Mouse (Mus musculus) urinary bladder, adult 2 months (tissue): ENCODE measurements around the gene 4930539E08Rik. TPM values are rescaled to one million over a fixed set of nuclear protein-coding genes. Genes with fewer than 3 reads are reported as not detected.

Experiments used
- DNase-seq: peaks from one replicate; pipeline ENCODE4 v3.0.0; 2022; ENCODE audit warnings: low spot score
- polyA plus RNA-seq: library from polyadenylated mRNA; depleted of rRNA; stranded (reverse); fragments of >200 nt; gene quantifications from 2 replicates; pipeline ENCODE4 v1.2.3, GENCODE M21; 2012

Gene 4930539E08Rik
- polyA plus RNA-seq, 1 experiment, result 0.14 TPM

DNA sequence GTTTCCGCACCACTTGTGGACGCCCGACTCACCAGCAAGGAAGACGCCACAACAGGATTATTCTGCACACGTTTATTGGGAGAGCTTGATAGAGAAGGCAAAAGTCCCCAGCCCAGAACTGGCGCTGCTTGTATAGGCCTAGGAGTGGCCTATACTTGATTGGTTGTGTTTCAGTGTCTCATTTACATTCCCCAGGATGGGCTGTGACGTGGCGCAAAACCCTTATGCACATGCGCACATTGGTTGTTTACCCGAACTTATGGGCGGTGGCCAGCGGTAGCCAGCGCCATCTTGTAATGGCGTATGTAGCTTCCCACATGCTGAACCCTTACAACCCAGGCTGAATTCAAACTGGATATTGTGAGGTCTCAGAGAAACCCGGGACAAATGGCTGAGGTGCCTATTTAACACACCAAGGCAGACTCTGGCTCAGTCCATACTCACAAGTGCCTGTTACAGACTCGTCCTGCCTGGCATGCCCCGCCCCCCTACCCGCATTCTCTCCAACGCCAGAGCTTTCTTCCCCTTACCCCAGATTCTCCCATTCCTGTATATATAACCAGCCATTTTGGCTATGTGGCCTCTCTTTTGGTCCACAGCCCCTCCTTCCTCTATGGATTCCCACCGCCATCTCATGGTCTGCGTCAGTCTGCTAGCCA, 19.8 kb downstream of the 4930539E08Rik start:
- no peak for DNase-seq

DNA sequence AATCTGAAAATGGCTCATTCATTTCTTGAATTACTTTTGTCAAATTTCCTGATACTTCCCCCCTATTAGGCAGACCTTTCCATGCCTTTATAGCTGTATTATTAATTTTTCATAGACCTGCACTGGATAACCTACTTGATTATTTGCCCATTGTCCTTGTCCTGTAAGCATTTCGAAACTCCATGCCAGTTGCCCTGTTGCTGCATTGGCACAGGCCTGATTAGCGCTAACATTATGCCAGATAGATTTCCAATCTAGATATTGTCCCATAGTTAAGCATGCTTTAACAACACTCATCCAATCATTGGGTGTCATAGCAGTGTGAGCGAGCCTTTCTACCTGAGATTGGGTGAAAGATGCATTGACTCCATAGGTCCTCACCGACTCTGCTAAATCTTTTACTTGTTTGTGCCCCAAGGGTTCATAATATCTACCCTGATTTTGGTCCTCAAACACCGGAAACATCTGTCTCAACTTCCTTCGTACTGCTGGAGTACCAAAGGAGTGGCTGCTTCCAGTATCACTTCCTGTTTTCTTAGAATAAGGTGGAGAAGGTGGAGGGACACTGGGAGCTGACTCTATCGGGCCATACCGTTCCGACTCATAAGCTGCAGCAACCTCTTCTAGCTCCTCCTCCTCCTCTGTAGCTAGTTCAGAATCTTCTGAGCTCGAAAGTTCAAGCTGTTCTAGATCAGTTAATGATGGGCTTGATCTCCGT, 20.9 kb downstream of the 4930539E08Rik start:
- no peak for DNase-seq

DNA sequence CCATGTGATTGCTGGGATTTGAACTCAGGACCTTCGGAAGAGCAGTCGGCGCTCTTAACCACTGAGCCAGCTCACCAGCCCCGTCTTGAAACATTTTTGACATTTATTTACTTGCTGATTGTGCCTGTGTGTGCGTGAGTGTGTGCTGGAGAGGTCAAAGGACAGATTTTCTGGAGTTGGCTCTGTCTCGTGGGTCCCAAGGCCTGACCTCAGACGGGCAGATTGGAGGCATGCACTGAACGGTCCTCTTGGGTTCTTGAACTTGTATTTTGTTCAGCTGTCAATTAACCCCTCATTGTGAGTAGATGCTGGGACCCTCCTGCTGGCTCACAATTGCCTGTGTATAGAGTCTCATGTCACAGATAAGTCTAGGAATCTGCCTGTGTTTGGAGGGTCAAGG, 28.9 kb downstream of the 4930539E08Rik start:
- DNase-seq, result no peak

DNA sequence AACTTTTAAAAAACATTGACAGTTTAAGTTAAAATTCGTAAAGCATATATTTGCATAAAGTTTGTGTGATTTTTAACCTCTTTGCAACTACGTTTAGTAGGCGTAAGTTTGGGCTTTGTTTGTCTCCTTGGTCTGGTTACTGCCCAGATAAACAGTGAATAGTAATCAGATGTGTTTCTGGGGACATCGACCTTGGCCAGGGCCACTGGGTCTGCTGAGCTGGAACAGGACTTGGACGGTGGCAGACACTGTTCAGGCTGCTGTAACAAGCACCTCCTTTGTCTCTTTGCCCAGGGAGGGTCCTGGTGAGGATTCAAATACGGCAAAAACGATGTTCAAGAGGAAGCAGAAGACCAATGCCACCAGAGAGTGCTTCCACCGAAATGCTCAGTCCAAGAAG, 29.9 kb downstream of the 4930539E08Rik start:
- DNase-seq, result no peak

DNA sequence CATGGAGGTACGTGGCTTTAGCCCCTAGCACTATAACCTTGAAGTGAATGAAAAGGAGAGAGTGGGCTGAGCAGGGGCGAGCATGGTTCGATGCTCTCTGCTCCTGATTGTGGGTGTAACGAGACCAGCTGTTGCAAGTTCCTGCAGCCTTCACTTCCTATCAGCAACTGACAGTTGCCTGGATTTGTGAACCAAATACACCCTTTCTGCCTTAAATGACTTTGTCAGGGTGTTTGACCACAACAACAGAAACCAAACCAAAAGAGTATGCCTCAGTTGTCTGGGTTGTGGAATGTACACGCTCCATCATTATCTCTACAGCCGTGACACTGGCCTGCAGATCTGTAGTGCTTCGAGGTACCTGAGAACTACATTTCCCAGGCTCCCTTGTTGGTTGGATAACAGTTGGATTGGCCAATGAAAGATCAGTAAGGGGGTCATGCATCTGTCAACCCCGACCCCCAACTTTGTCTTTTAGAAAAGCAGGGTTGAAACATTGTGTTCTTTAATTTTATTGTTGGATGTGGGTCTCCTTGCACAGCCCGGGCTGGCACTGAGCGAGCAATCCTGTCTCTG, 31.1 kb downstream of the 4930539E08Rik start:
- no peak for DNase-seq

- DNase-seq, result no peak
These were observed 32.3 kb downstream of the 4930539E08Rik start for GRCm38 (mm10) chr17:28882810-28883209.

DNA sequence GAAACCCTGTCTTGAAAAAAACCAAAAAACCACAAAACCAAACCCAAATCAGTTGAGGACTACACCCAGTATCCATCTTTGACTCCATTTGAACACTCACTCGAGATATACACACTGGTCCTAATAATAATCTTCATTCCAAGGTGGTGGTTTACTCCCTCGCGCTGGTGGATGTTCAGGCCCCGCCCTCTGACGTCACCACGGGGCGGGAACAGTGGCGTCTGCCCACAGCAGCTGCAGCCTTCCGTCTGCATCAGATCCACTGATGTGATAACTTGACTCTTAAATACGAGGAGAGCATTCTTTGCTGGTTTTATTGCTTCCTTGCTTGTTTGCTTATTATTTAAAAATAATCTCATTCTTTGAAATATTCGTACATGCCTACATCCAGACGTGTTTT, 32.8 kb downstream of the 4930539E08Rik start:
- no peak for DNase-seq

DNA sequence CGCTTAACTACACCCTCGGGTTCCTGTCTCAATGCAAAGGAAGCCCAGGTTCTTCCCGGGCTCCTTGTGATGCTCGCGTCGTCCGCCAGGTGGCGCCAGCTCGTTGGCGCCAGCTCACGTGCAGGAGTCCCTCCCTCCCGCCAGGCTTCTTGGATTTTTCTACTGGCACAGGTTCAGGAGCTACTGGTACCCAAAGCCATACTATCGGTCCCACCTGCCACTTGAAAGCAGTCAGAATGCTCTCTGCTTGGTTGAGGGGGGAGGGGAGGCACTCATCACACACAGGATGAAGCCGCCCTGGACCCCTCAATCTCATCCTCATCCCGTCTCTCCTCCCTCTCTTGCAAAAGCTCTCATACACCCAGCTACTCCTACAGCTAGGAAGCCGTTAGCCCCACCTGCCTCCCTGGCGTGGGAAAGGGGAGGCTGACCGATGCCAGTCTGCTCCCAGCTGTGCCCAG, 35.2 kb downstream of the 4930539E08Rik start:
- DNase-seq, result peak; percentile 55

DNA sequence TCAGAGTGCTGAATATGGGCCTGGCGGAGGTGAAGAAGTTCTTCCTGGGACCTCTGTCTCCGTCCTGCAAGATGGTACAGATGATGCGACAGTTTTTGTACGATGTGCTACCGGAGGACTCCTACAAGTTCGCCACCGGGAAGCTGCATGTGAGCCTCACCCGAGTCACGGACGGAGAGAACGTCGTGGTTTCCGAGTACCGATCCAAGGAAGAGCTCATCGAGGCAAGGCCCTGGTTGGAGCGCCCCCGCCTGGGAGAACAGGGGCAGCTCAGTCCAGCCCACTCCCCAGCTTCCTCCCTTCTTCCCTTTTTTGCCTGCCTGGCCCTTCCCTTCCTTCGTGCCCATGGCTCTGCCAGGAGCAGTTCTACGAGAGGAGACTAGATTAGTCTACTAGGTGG, 38.3 kb downstream of the 4930539E08Rik start:
- DNase-seq, result no peak

DNA sequence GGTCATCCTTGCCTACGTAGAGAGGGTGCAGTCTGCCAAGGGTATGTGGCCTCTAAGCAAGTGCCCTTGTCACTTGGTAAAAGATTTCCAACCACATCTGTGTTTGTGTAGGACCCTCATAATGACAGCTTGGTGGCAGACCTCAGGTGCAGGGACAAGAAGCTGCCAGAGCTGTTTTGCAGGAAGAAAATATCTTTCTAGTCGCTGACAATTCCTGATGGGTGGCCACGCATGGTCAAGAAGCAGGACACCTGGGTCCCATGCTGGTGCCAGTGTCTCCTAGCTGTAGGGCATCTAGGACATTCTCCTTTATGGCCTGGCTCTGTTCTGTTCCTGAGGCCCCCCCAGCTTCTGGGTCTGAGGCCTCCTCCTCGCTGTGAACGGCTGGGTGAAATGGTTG, 38.8 kb downstream of the 4930539E08Rik start:
- DNase-seq, result no peak

- DNase-seq, result no peak
These were observed 39.8 kb downstream of the 4930539E08Rik start for GRCm38 (mm10) chr17:28875316-28875715.

DNA sequence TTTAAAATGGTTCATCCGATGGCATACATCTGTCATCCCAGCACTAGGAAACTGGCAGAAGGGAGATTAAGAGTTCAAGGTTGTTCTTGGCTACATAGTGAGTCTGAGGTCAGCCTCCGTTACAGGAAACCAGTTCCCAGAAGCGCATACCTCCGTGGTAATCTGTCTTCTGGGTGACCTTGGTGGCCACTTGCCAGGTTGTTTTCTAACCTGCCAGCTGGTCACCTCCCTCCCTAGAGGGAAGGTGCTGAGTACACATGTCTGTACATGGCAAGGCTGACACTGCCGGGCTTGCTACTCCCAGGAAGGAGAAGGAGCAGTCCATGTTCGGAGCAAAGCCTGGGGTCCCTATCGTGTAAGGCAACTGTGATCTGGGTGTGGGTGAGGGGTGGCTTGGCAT, 40.3 kb downstream of the 4930539E08Rik start:
- no peak for DNase-seq

DNA sequence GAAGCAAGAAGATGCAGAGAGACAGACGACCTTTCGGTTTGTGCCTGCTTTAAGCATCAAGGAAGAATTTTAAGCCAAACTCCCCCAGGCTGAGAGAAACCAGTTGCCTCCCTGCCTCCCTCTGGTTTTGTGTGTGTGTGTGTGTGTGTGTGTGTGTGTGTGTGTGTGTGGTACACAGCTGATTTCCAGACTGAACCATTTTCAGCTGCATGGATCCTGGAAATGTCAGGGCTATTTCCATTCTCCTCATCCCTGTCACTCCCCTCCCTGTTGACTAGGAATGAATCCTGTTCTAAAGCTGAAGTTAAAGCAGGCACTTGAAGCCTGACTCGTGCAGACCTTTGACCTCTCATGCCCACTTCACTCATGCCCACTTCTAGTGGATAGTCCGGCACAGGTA, 40.9 kb downstream of the 4930539E08Rik start:
- DNase-seq, result no peak

- no peak for DNase-seq
These were observed 42.8 kb downstream of the 4930539E08Rik start for GRCm38 (mm10) chr17:28872322-28872721.

- DNase-seq, result no peak
These were observed 43.3 kb downstream of the 4930539E08Rik start for GRCm38 (mm10) chr17:28871831-28872230.

DNA sequence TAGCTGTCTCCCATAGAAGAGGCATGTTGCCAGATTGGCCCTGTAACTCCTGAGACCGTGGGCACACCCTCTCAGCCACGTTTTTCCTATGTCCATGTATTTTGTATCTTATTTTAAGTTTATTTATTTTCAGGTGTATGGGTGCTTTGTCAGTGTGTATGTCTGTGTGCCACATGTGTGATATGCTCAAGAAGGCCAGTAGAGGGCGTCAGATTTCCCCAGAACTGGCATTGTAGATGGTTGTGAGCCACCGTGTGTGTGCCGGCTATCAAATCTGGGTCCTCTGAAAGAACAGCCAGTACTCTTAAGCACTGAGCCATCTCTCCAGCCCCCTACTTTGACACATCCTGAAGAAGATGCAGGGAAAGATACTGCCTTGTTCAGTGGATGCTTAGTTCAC, 44.7 kb downstream of the 4930539E08Rik start:
- DNase-seq, result no peak

- DNase-seq, result no peak
These were observed 45.6 kb downstream of the 4930539E08Rik start for GRCm38 (mm10) chr17:28869412-28870110.

GRCm38 (mm10) chr17:28867381-28867780, 47.7 kb downstream of the 4930539E08Rik start:
- no peak for DNase-seq

DNA sequence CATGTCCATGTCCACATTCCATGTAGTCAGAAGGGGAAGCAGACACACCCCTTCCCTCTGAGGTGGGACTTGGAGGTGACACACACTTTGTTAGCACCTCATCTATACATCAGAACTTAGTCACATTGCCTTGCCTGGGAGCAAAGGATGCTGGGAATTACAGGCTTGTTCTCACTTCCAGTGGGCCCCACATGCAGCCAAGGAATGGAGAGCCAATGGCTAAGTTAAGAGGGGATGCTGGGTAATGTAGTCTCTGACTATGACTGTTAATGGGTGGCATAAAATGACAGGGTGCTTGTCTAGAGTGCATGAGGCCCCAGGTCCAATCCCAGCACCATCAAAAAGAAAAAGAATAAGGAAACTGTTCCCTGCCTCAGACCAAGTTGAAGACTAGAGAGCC, 48.2 kb downstream of the 4930539E08Rik start:
- no peak for DNase-seq

DNA sequence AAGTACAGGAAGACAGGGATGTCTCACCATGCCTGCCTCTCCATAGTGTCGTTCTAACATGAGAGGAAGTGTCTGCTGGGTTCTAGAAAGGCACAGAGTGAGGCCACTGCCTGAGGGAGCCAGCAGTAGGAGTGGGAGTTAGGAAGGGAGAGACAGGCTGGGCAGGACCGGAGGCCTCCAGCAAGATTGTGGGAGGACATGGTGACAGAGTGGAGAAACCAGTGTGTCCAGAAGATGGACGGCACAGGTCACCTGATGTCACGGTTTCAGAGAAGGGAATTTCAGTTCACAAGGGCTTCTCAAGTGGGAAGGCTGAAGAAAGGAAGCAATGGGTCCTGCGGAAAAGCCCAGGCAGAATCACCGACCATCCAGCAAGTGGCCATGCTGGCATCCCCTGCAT, 50.7 kb downstream of the 4930539E08Rik start:
- DNase-seq, result no peak

DNA sequence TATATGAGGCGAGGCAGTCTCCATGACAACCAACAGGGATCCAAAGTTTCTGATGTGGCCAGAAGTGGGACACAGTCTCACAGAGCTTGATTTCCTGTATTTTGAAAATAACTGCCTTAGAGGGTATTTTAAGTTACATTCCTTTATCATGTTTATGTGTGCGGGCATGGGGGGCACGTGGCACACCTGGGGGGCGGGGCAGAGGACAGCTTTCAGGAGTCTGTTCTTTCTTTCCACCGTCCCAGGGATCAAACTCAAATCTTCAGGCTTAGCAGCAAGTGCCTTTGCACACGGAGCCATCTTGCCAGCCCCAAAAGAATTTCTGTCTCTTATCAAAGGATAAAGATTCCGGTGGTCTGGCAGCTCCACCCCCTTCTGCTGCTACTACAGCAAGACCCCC, 51.2 kb downstream of the 4930539E08Rik start:
- no peak for DNase-seq

DNA sequence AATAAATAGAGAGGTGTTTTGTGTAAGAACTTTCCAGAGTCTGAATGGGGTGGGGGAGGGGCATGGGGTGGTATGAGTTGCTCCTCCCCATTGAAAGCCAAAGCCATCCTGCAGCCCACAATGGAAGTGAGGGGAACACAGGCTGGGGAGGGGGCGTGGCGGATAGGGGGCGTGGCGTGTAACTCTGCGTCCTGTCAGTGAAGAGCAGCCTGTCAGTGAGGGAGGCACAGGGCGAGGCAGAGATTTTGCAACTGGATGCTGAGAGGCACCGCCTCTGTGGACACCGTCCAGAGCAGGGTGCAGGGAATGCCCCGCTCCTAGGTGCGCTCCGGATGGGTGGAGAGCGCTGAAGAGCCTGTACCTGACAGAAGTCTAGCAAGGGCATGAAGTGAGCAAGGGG, 56.9 kb downstream of the 4930539E08Rik start, which contains the start of gene Pnpla1:
Gene Pnpla1 (plus strand): TSS at position 207 of the 400 bp plus-strand sequence.
- no peak for DNase-seq
